Mouse (Mus musculus) CD4-positive, CD25-positive, alpha-beta regulatory T cell, adult 9 weeks (primary cell): ENCODE measurements around the gene Gm9945. TPM values are rescaled to one million over a fixed set of nuclear protein-coding genes. Genes with fewer than 3 reads are reported as not detected.

Experiments used
- polyA plus RNA-seq: library from polyadenylated mRNA; unstranded; fragments of 100-300 nt; shearing (Covaris generic); gene quantifications from one replicate; pipeline ENCODE4 v1.2.1, GENCODE M21; 2017

The Gm9945 gene
- not detected for polyA plus RNA-seq

DNA sequence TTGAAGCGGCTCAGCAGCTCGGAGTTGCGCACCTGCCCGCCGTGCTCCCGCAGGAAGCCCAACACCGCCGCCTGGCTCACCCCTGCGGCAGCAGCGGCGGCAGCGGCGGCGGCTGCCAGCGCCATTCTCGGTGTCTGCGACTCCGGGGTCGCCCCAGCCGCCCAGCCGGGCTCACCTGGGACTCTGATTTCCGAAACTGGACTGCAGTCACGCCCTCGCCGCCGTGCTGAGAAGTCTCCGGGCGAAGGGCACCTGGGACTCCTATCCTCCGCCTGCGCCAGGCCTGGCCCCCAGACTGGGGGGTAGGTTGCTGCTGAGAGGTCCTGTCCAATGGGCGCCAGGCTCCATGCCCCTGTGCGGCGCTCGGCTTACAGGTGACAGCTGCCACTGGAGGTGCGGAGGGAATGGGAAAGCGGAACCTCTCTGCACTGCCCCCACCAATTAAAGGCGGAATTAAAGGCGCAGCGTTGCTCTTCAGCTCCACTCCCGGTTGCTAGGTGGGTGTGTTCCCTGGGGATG, at the start of gene Gm9945, which contains the start of gene Sowaha:
TSS of gene Gm9945 (plus strand) at position 384 of the 519 bp plus-strand sequence.
TSS of gene Sowaha (minus strand) at position 492 of the 519 bp plus-strand sequence.

GRCm38 (mm10) chr11:53430670-53431346, 49.2 kb upstream of the Gm9945 start, which contains the start of the genes Uqcrq and Gdf9:
Gene Uqcrq, minus strand, starts transcription at chr11:53430831.
Gene Gdf9, plus strand, starts transcription at chr11:53431023.

GRCm38 (mm10) chr11:53456474-53457371, 23.2 kb upstream of the Gm9945 start, which contains the start of the genes Gm10447 and Shroom1:
Gene Gm10447, minus strand, starts transcription at chr11:53457110.
Gene Shroom1, plus strand, starts transcription at chr11:53457205.

GRCm38 (mm10) chr11:53469968-53470695, 9.8 kb upstream of the Gm9945 start, which contains the start of gene Gm9837:
Gene Gm9837, minus strand, starts transcription at chr11:53470479.

GRCm38 (mm10) chr11:53519207-53520121, 39.5 kb downstream of the Gm9945 start, which contains the start of gene Sept8:
Gene Sept8, plus strand, starts transcription at chr11:53519257.

Other genes with a start within 250 kb of the Gm9945 start
- 21.3 TPM for gene Hspa4, start 179.7 kb upstream of the Gm9945 start, polyA plus RNA-seq
- 35.6 TPM for gene Zcchc10, start 155.5 kb upstream of the Gm9945 start, polyA plus RNA-seq
- gene Aff4, start 129.3 kb upstream of the Gm9945 start, polyA plus RNA-seq: 11.8 TPM
- gene Leap2, start 57.0 kb upstream of the Gm9945 start, polyA plus RNA-seq: not detected
- gene Uqcrq, start 49.3 kb upstream of the Gm9945 start, polyA plus RNA-seq: 367 TPM
- gene Gdf9, start 49.1 kb upstream of the Gm9945 start, polyA plus RNA-seq: 0.61 TPM
- not detected for gene Gm10447, start 23.1 kb upstream of the Gm9945 start, polyA plus RNA-seq
- gene Shroom1, start 23.0 kb upstream of the Gm9945 start, polyA plus RNA-seq: not detected
- not detected for gene Gm9837, start 9.7 kb upstream of the Gm9945 start, polyA plus RNA-seq
- not detected for gene Sowaha, start 108 bp downstream of the Gm9945 start, polyA plus RNA-seq
- gene Sept8, start 39.1 kb downstream of the Gm9945 start, polyA plus RNA-seq: 0.62 TPM
- 10.8 TPM for gene Kif3a, start 87.2 kb downstream of the Gm9945 start, polyA plus RNA-seq
- 7.0 TPM for gene Il4, start 138.5 kb downstream of the Gm9945 start, polyA plus RNA-seq
- not detected for gene Il13, start 154.5 kb downstream of the Gm9945 start, polyA plus RNA-seq
- 57.4 TPM for gene Rad50, start 227.2 kb downstream of the Gm9945 start, polyA plus RNA-seq
- gene Il5, start 240.6 kb downstream of the Gm9945 start, polyA plus RNA-seq: not detected